Mouse (Mus musculus): ENCODE measurements around the gene Rere.
"Not testable (repeated sequence)": the region's sequence is repeated elsewhere in the genome, so short reads cannot be mapped to it uniquely, and the experiment has no call there.

The Rere gene

DNA sequence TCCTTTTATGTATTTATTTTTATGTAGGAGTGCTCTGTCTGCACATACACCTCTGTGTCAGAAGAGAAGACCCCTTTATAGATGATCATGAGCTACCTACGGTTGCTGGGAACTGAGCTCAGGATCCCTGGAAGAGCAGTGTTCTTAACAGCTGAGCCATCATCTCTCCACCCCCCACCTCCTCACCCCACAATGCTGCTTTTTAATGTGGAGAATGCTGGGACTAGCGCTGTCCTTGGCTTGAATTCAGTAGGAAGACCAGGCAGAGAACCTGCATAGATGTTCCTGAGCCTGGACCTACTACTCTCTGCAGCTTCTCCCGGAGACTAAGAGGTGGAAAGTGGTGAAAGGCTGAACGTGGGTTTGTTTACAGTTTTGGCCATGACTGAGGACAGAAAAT lies 269.9 kb downstream of the Rere start:
- no peak for DNase-seq (ENCODE audit: low spot score)

GRCm38 (mm10) chr4:150552751-150553600 lies 271.5 kb downstream of the Rere start:
- no peak for DNase-seq (ENCODE audit: low spot score)

- no peak for DNase-seq (ENCODE audit: low spot score)
Observed at GRCm38 (mm10) chr4:150555783-150556182, 274.3 kb downstream of the Rere start.

DNA sequence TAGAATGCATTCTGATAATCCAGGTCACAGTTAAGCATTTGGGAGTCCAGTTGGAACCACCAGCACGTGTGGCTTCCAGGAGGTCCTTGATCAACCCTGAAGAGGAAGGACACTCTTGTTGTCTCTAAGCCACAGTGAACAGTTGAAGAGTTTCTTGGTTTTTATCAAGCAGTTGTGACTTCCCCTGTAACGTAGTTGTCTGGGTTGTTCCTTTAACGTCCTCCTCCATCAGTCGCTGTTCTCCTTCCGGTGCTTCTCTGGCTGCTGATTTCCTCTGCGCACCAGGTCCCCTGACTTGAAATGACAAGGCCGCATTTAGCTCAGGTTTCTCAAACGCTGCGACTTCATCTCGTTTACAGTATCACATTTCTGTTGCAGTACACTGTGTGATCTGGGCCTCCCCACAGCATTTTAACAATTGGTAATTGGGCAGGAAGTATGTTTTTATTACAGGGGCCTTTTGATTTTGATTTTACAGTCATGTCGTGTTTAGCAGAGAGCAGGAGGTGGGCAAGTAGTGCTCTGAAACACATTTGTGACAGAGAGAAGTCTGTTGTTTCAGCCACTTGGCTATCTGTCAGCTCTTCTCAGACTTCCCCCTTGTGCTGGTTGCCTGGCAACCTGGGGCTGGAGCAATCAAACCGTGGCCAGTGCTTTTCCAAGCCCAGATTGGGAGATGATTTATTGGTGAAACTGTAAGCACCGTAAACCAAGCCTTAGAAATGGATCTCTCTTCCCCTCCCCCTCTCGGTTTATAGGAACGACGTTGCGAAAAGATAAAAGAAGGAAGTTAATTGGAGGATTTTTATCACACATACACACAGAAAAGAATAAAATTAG lies 275.2 kb downstream of the Rere start:
- peak; percentile 85 for DNase-seq (ENCODE audit: low spot score)

DNA sequence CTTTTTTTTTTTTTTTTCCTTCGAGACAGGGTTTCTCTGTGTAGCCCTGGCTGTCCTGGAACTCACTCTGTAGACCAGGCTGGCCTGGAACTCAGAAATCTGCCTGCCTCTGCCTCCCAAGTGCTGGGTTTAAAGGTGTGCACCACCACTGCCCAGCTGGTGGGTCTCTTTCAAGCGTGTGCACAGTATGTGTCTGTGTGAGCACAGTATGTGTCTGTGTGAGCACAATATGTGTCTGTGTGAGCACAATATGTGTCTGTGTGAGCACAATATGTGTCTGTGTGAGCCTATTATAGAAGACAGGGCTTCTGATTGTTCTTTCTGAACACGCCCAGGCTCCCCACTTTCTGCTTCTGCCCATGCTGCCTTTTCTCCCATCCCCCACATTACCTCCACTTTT lies 275.8 kb downstream of the Rere start:
- DNase-seq (ENCODE audit: low spot score) = not testable (repeated sequence)

DNA sequence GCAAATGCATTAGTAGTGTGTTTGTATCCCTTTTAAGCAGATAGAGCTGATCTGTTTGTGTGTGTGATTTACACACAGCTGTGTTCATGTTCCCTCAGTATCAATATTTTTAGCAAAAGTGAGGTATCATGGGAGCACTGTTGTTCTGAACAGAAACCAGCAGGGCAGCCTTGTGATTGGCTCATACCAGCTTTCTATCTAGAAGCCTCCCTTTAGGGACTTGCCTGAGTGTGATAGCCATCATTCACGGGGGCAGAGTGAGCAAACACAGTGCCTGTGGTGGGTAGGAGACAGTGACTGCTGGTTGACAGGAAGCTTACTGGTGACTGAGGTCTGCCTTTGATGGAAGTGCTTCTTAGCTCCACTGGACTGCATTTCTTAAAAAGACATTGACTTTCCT lies 276.5 kb downstream of the Rere start:
- DNase-seq (ENCODE audit: low spot score) = no peak

DNA sequence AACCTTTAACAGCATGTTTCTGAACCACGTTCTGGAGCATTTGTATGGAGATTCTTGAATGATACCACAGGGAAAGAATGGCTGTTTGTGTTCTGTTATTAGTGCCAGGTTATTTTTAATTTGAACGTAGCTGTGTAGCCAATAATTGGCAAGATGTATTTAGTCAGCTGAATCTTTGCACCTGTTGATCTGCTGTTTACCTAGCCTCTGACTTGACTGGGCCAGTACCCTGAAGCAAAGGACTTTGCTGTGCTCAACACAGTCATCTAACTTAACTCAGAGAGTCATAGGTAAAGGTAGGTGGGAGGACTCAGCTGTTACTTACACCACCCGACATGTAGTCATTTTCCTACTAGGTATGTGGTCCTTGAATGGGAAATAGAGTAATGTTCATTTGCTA lies 278.1 kb downstream of the Rere start:
- DNase-seq (ENCODE audit: low spot score) = no peak

- no peak for DNase-seq (ENCODE audit: low spot score)
Observed at GRCm38 (mm10) chr4:150563281-150563680, 281.8 kb downstream of the Rere start.

DNA sequence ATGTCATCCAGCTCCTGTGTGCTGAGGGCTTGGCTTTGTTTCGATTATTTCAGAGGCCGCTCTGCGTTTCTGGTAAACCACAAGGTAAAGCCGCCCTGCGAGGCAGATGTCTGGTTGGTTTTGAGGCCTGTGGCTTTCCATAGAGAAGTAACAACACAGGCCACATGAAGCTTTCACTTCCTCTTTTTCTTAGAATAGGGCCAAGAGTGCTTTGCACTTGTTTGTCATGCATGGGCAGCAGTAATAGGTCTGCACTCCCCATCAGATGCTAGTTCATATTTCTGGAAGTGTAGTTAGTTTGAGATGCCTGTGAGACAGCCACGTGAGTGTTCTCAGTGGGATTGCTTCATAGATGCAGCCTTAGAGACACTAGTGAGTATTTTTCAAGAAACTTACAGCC lies 284.7 kb downstream of the Rere start:
- no peak for DNase-seq (ENCODE audit: low spot score)

DNA sequence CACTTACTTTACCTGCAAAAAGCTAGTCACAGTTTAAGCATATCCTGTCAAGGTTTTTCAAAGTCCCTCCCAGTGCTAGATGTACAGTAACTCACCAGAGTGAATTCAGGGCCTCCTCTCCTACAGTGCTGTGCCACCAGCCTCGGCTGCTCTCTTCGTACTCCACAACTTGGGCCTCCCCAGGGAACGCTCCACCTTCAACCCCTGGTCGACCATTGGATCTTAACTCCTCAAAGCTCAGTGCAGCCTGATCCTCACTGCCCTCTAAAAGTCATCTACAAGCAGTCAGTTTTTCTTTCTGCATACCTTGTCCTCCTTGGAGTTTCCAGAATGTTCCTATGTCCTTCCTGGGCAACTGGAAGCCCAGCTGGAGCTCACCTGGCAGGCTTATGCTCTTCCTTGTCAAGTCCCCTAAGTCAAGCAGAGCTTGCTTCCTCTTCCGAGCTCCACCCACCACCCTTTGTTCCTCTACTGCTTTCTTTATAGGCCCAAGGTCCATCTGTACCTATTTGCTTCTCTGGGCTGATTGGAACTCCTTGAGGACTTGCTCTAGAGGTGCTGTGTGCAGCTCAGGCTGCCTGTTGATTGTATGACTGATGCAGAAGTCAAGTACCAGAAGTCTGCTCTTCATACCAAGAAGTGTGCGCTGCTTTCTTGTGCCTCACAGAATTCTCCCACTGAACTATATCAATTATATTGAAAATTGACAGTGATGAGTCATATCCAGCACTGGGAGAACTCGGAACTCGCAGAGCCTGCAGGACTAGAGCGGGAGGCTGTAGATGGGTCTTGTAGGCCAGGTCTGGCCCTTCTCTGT lies 287.1 kb downstream of the Rere start:
- DNase-seq (ENCODE audit: low spot score) = no peak

DNA sequence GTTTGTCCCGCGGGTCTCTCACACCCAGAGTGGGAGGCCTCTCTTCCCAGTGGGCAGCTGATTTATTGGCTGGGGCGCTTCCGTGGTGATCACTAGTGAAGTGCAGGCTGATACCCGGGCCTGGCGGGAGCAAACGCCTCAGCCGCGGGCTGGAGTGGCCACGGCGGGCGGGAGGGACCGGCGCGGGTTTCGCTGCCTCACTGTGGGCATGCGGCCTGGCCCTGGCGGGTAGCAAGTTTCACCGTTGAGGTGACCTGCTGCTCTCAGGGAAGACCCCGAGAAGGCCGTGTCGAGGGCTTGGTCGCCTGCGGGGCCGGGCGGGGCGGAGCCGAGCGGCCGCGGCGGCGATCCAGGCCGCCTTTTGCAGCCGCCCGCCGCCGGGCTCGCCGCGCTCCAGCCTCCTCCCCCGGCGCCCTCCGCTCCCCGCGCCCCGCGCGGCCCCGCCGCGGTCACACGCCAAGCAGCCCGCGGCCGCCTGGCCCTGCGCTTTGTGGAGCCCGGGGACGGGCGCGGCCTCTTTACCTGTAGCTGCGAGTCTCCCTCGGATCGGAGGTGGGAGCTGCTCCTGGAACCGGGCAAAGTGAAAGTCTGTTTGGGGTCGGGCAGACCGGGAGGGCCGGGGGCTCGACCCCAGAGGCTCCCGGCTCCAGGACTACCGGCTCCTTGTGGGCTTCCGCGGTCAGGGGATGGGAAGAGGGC lies 287.8 kb downstream of the Rere start:
- peak; percentile 77 for DNase-seq (ENCODE audit: low spot score)

GRCm38 (mm10) chr4:150569834-150570571 lies 288.6 kb downstream of the Rere start:
- DNase-seq (ENCODE audit: low spot score) = no peak

GRCm38 (mm10) chr4:150570793-150571192 lies 289.3 kb downstream of the Rere start:
- DNase-seq (ENCODE audit: low spot score) = no peak

DNA sequence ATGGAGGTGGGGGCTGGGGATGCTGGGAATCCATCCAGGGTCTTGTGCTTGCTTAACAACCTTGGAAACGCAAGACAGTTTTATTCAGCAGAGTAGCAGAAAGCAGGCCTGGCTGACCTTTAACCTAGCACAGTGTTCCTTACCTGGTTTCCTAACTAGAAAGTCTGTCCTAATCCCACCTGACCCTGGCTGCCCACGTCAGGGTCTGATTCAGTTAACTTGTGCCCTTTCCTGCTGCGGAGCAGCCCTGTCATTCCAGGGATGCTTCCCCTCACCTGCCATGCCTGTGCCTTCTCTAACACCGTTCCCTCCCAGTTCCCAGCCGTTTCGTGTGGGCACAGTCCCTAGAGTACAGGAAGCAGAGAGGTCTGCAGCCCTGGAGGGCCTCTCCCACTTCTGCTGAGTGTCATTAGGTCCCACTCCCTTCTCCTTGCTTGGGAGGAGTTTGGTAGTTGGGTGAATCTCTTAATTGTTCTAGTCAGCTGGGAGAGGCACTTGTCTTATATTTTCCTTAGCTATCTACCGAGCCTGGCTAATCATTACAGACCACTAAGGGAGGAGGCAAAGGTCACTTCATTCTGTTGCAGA lies 290.8 kb downstream of the Rere start:
- DNase-seq (ENCODE audit: low spot score) = no peak

DNA sequence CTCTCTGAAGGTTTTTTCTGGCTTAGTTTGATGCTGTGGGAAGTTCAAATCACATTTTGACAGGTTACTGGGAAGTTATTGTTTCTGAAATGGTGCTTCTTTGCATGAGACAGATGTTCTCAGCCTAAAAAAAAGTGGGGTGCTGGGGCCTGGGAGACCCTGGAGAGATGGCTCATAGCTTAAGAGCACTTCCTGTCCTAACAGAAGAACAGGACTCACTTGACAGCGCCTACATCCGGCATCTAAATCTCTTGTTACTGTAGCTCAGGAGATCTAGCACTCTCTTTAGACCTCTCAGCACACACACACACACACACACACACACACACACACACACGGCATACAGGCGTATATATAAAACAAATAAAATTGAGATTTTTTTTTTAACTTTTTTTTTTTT lies 291.5 kb downstream of the Rere start:
- no peak for DNase-seq (ENCODE audit: low spot score)

DNA sequence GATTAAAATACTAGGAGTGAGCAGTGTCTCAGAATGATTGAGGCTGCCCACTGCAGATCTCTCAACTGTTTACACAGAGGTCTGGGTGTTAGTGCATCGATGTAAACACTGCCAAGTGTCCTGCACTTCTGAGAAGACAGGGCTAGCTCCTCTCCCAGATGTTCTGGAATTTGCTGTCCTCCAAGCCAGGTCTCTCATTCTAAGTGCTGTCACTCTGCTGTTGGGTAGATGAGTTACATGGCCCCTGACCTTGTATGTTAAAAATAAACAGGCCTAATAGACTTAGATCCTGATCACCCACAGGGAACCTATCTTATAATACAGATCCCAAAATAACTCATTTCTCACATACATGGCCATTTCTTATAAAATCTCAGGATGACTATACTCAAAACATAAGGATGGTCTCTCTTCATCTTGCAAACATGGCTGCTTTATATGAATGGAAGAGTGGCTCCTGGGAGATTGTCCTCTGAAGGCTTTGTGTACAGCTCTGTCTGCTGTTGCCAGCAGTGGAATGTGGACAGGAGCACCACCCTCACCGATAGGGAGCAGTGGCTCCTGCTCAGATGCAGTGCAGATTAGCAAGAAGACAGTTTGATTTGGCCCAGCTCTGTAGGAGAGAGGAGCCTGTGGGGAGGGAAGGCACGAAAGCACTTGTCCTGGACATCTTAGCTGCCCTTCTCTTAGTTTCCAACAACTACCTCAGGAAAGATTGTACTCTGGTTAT lies 294.1 kb downstream of the Rere start:
- no peak for DNase-seq (ENCODE audit: low spot score)

GRCm38 (mm10) chr4:150576339-150576738 lies 294.9 kb downstream of the Rere start:
- DNase-seq (ENCODE audit: low spot score) = no peak

- DNase-seq (ENCODE audit: low spot score) = no peak
Observed at GRCm38 (mm10) chr4:150578021-150578420, 296.6 kb downstream of the Rere start.

DNA sequence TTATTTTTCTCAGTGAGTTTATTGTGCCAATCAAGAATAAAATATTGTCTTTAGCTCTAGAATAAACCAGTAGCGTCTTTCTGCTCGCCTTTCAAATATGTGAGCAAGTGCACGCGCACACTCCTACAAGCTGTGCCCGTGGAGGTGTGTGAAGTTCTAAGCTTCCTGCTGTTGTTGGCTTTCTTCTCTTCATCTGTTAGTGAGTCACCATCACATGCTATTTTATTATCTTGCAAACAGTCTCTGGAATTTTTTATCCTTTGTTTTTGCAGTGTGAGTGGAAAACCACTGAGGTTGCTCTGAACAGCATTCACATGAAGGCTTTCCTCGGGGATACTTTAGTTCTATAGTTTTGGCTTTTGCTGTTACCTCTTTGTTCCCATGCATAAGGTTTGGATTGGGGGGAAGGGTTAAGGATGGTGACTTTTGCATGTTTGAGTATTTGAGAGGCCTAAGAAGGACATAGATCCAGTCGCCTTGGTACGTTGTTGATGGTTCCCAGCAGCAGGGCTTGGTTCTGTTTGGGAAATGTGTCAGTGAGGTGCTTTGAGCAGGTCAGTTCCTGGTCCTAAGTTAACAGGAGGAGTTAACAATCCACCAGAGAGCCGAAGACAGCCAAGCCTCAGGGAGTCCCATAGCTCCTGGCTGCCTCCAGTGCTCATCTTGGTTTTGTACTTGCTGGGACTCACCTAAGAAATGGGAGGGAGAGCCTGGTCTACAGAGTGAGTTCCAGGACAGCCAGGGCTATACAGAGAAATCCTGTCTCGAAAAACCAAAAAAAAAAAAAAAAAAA lies 300.7 kb downstream of the Rere start:
- no peak for DNase-seq (ENCODE audit: low spot score)
